Mouse (Mus musculus) erythroblast, embryonic 14.5 days (primary cell): Measurements from ENCODE around the gene Clec14a. TPM values are rescaled to one million over a fixed set of nuclear protein-coding genes. Genes with fewer than 3 reads are reported as not detected.

Source experiments
- H3K27me3 ChIP-seq: 2 replicates; pipeline ENCODE4 v1.6.1; 2012; ENCODE audit warnings: inconsistent platforms; ENCODE audit not compliant: control insufficient read depth
- H3K36me3 ChIP-seq: 2 replicates; pipeline ENCODE4 v1.6.1; 2012; ENCODE audit warnings: mild to moderate bottlenecking, inconsistent platforms; ENCODE audit not compliant: control insufficient read depth
- H3K4me1 ChIP-seq: 2 replicates; pipeline ENCODE4 v1.6.1; 2012; ENCODE audit warnings: inconsistent platforms; ENCODE audit not compliant: control insufficient read depth
- H3K4me3 ChIP-seq: replicated peaks from 2 replicates; pipeline ENCODE3; 2012; ENCODE audit warnings: moderate library complexity, mild to moderate bottlenecking, inconsistent platforms
- H3K9me3 ChIP-seq: 2 replicates; pipeline ENCODE4 v1.6.1; 2012; ENCODE audit warnings: low read length, inconsistent platforms, mixed read lengths; ENCODE audit not compliant: control insufficient read depth
- GATA1 ChIP-seq: IDR thresholded peaks from 2 replicates; pipeline ENCODE4 v1.6.1; 2012; ENCODE audit warnings: low read length, inconsistent platforms, mixed read lengths
- TAL1 ChIP-seq: IDR thresholded peaks from 3 replicates; pipeline ENCODE4 v1.6.1; 2012; ENCODE audit warnings: low read length, inconsistent platforms, mixed read lengths
- polyA plus RNA-seq: library from polyadenylated mRNA; stranded (reverse); fragments of >175 nt; gene quantifications from 2 replicates; pipeline ENCODE4 v1.2.3, GENCODE M21; 2012

The Clec14a gene
- polyA plus RNA-seq, 1 experiment, result 0.01 TPM

DNA sequence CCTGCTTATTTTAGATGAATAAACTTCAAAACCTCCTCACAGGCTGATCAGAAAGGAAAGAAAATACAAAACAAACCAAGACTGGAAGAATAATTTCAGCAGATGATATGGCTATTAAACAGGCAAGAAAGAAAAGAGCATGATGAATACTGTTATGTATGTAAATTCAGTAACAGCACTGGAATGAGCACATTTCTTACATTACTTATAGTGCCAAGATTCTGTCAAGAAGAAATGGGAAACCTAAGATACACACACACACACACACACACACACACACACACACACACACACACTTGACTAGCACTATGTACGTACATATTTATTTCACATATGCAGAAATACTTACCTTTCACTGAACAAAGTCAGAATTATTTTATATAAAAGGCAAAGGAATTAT is 17.2 kb downstream of the Clec14a start:
- Histone ChIP-seq H3K36me3 (no peaks in the 10 kb centered on the region), H3K27me3 (no peaks in the 10 kb centered on the region), H3K9me3 (no peaks in the 10 kb centered on the region), H3K4me1 (no peaks in the 10 kb centered on the region), H3K4me3 (no peak overlapping the region)
- TF ChIP-seq TAL1 (no peak), GATA1 (no peak)

DNA sequence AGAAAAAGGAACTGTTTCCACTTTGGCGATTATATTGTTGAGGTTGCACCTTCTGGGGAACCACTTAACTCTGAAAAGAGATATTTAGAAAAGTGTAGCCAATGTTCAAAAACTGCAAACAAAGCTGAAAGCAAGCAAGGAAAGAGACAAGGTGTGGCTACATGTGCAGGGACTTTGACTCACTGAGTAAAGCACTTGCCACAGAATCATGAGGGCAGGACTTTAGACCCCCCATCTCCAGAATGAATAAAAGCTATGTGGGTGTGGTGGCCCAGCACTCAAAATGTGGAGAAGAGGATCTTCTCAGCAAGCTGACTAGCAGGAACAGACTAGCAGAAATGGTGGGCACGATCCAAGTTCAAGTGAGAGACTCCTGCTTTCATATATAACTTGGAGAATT is 36.6 kb downstream of the Clec14a start:
- H3K4me3 ChIP-seq, result no peak overlapping the region
- H3K36me3 ChIP-seq, result no peaks in the 10 kb centered on the region
- H3K27me3 ChIP-seq, result no peaks in the 10 kb centered on the region
- H3K9me3 ChIP-seq, result no peaks in the 10 kb centered on the region
- H3K4me1 ChIP-seq, result no peaks in the 10 kb centered on the region
- no peak for TF ChIP-seq GATA1
- no peak for TF ChIP-seq TAL1

DNA sequence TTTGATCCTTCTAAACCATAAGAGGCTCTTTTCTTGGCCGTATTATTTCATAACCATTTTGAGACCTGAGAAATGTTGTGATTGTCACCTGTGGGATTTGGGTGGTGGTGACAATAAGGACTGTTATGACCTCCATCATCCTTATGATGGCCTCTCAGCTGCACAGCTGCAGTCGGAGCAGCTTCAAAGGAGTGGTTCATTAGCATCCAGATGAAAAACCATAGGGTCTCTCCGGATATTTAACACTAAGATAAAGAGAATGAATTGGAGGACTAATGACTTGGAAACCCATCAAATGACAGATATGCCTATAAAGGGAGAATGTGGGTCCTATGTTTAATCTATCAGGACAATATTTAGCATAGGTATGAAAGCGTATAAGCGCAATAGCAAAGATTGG is 43.4 kb downstream of the Clec14a start:
- H3K27me3 ChIP-seq, result no peaks in the 10 kb centered on the region
- H3K9me3 ChIP-seq, result no peaks in the 10 kb centered on the region
- no peaks in the 10 kb centered on the region for H3K36me3 ChIP-seq
- no peak for TF ChIP-seq GATA1
- TF ChIP-seq TAL1, result no peak
- H3K4me3 ChIP-seq, result no peak overlapping the region
- no peaks in the 10 kb centered on the region for H3K4me1 ChIP-seq

DNA sequence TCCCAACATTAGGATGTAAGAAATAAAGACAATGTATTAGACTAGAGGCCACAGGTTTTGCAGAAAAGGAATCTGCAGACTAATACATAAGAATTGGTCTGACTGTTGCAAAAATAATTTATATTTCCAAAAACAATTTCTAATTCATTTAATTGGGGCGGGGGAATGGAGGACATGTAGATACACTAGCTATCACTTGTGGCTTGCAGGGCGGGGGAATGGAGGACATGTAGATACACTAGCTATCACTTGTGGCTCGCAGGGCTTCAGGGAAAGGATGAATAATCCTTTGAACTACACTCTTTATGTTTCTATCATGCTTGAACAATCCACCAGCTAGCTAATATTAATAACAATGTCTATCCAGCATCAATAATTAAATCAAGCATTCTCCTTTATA is 50.0 kb downstream of the Clec14a start:
- TF ChIP-seq GATA1 (no peak), TAL1 (no peak)
- Histone ChIP-seq H3K9me3 (peaks cover 3% of the 10 kb centered on the region), H3K27me3 (peaks cover 1% of the 10 kb centered on the region), H3K4me3 (no peak overlapping the region), H3K4me1 (no peaks in the 10 kb centered on the region), H3K36me3 (no peaks in the 10 kb centered on the region)

DNA sequence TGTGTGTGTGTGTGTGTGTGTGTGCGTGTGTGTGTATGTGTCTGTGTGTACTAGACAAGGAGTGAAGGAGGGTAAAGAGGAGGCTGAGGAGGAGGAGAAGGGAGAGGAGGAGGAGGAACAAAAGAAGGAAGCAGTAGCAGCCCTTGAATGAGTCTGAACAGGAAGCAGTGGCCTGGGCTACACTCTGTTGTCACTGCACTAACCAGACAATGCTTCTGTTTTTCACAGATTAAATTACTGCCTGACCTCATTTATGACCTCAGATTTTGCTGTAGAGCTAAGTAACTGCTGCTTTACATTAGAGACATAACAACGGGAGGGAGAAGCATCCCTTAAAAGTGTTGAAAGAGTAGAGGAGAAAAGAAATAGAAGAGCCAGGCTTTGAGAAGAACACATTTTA is 52.9 kb downstream of the Clec14a start:
- H3K4me1 ChIP-seq, result no peaks in the 10 kb centered on the region
- peaks cover 30% of the 10 kb centered on the region for H3K27me3 ChIP-seq
- H3K9me3 ChIP-seq, result peaks cover 7% of the 10 kb centered on the region
- H3K4me3 ChIP-seq, result no peak overlapping the region
- TF ChIP-seq TAL1 (no peak), GATA1 (no peak)
- no peaks in the 10 kb centered on the region for H3K36me3 ChIP-seq

Other genes with a start within 250 kb of the Clec14a start
- not detected in 2 replicates for gene Sstr1, start 57.5 kb downstream of the Clec14a start, polyA plus RNA-seq